Mouse (Mus musculus) stomach, embryonic 14.5 days (tissue): ENCODE data around the gene Npnt. TPM values are rescaled to one million over a fixed set of nuclear protein-coding genes. Genes with fewer than 3 reads are reported as not detected.

Experiments
- ATAC-seq: fragments of 200-750 bp; cut with Nextera tagmentation; 2 replicates; pipeline ENCODE4 v1.8.0; 2017; ENCODE audit warnings: low read depth, moderate TSS enrichment; ENCODE audit not compliant: insufficient number of reproducible peaks, insufficient read depth, low FRiP score
- H3K27ac ChIP-seq: fragments of 300-500 bp; sonication (generic); 2 replicates; pipeline ENCODE4 v1.5.1; 2014; ENCODE audit warnings: mild to moderate bottlenecking, low read length, moderate library complexity, mixed read lengths
- H3K27me3 ChIP-seq: fragments of 300-500 bp; sonication (generic); 2 replicates; pipeline ENCODE4 v1.6.1; 2014; ENCODE audit warnings: low read length, control low read depth, mixed read lengths; ENCODE audit not compliant: control insufficient read depth, insufficient read depth
- H3K36me3 ChIP-seq: fragments of 300-500 bp; sonication (generic); 2 replicates; pipeline ENCODE4 v1.6.1; 2014; ENCODE audit warnings: mild to moderate bottlenecking, control low read depth, low read length, moderate library complexity, mixed read lengths; ENCODE audit not compliant: control insufficient read depth, insufficient read depth
- H3K4me1 ChIP-seq: fragments of 300-500 bp; sonication (generic); 2 replicates; pipeline ENCODE4 v1.6.1; 2014; ENCODE audit warnings: low read length, control low read depth, mixed read lengths; ENCODE audit not compliant: control insufficient read depth, insufficient read depth
- H3K4me2 ChIP-seq: fragments of 300-500 bp; sonication (generic); replicated peaks from 2 replicates; pipeline ENCODE4 v1.6.1; 2014; ENCODE audit warnings: low read depth, low read length, control low read depth
- H3K4me3 ChIP-seq: fragments of 300-500 bp; sonication (generic); 2 replicates; pipeline ENCODE4 v1.5.1; 2014; ENCODE audit warnings: low read depth, low read length, control low read depth
- H3K9ac ChIP-seq: fragments of 300-500 bp; sonication (generic); replicated peaks from 2 replicates; pipeline ENCODE4 v1.6.1; 2014; ENCODE audit warnings: low read depth, mild to moderate bottlenecking, control low read depth, low read length, moderate library complexity, mixed read lengths
- H3K9me3 ChIP-seq: fragments of 300-500 bp; sonication (generic); 2 replicates; pipeline ENCODE4 v1.6.1; 2016; ENCODE audit warnings: low read depth, low read length, control low read depth; ENCODE audit not compliant: control insufficient read depth
- WGBS: fragments of 180-500 bp; shearing (Covaris S2); extraction: QIAGEN DNeasy Blood & Tissue Kit; methylation state at CpG from one replicate; pipeline ENCODE4 v1.1.7; 2014; 5-methylcytosine and 5-hydroxymethylcytosine counted together
- polyA plus RNA-seq: library from polyadenylated mRNA; unstranded; fragments of >200 nt; fragmentation: Nextera tagmentation; extraction: Ambion mirVana; gene quantifications from 2 replicates; pipeline ENCODE4 v1.2.1, GENCODE M21; 2014

The Npnt gene
- polyA plus RNA-seq, 1 experiment from 2014 or later: 51.8 TPM

- no peak overlapping the region for H3K4me3 ChIP-seq
- ATAC-seq: 0 out of 2 replicates have a peak, but pooled peaks have one; percentile 62
- H3K27ac ChIP-seq: no peak overlapping the region
- no peak overlapping the region for H3K4me2 ChIP-seq
- H3K9ac ChIP-seq: no peak overlapping the region
- H3K27me3 ChIP-seq: no peaks in the 10 kb centered on the region
- no peaks in the 10 kb centered on the region for H3K36me3 ChIP-seq
- WGBS: 51% methylated on average over 9 of the region's 9 CpGs
- no peaks in the 10 kb centered on the region; the same call in 1 of the 2 replicates for H3K4me1 ChIP-seq
- H3K9me3 ChIP-seq: no peaks in the 10 kb centered on the region
Measured at GRCm38 (mm10) chr3:132855458-132856212, 94.5 kb downstream of the Npnt start.

GRCm38 (mm10) chr3:132854271-132854670 lies 95.8 kb downstream of the Npnt start:
- Histone ChIP-seq H3K27ac (no peak overlapping the region), H3K4me3 (no peak overlapping the region), H3K4me1 (no peaks in the 10 kb centered on the region; the same call in 1 of the 2 replicates), H3K9ac (no peak overlapping the region), H3K27me3 (no peaks in the 10 kb centered on the region), H3K9me3 (no peaks in the 10 kb centered on the region), H3K4me2 (no peak overlapping the region), H3K36me3 (no peaks in the 10 kb centered on the region)
- WGBS: 81% methylated on average over 9 of the region's 9 CpGs
- no peak for ATAC-seq

GRCm38 (mm10) chr3:132851841-132852728 lies 98.0 kb downstream of the Npnt start:
- Histone ChIP-seq H3K4me1 (no peaks in the 10 kb centered on the region; the same call in 1 of the 2 replicates), H3K27ac (no peak overlapping the region), H3K4me2 (no peak overlapping the region), H3K9me3 (no peaks in the 10 kb centered on the region), H3K36me3 (no peaks in the 10 kb centered on the region), H3K27me3 (no peaks in the 10 kb centered on the region), H3K4me3 (no peak overlapping the region), H3K9ac (no peak overlapping the region)
- ATAC-seq: no peak
- WGBS: 62% methylated on average over 28 of the region's 28 CpGs

GRCm38 (mm10) chr3:132851417-132851816 lies 98.7 kb downstream of the Npnt start:
- H3K9me3 ChIP-seq: no peaks in the 10 kb centered on the region
- no peaks in the 10 kb centered on the region for H3K27me3 ChIP-seq
- no peak for ATAC-seq
- H3K4me1 ChIP-seq: no peaks in the 10 kb centered on the region; the same call in 1 of the 2 replicates
- WGBS: 63% methylated on average over 1 of the region's 1 CpGs
- H3K36me3 ChIP-seq: no peaks in the 10 kb centered on the region
- H3K9ac ChIP-seq: no peak overlapping the region
- H3K4me3 ChIP-seq: no peak overlapping the region
- no peak overlapping the region for H3K4me2 ChIP-seq
- no peak overlapping the region for H3K27ac ChIP-seq

- Histone ChIP-seq H3K4me1 (no peaks in the 10 kb centered on the region; the same call in 1 of the 2 replicates), H3K27me3 (no peaks in the 10 kb centered on the region), H3K27ac (no peak overlapping the region), H3K9me3 (no peaks in the 10 kb centered on the region), H3K36me3 (no peaks in the 10 kb centered on the region), H3K4me3 (no peak overlapping the region), H3K4me2 (no peak overlapping the region), H3K9ac (no peak overlapping the region)
- 79% methylated on average over 2 of the region's 2 CpGs for WGBS
- no peak for ATAC-seq
Measured at GRCm38 (mm10) chr3:132850431-132850830, 99.7 kb downstream of the Npnt start.

- Histone ChIP-seq H3K4me1 (no peaks in the 10 kb centered on the region; the same call in 1 of the 2 replicates), H3K4me2 (no peak overlapping the region), H3K9ac (no peak overlapping the region), H3K4me3 (no peak overlapping the region), H3K36me3 (no peaks in the 10 kb centered on the region), H3K27ac (no peak overlapping the region), H3K9me3 (no peaks in the 10 kb centered on the region), H3K27me3 (no peaks in the 10 kb centered on the region)
- 81% methylated on average over 7 of the region's 7 CpGs for WGBS
- no peak for ATAC-seq
Measured at GRCm38 (mm10) chr3:132849669-132850068, 100.4 kb downstream of the Npnt start.

- H3K9me3 ChIP-seq: no peaks in the 10 kb centered on the region
- H3K4me2 ChIP-seq: no peak overlapping the region
- no peak for ATAC-seq
- peaks cover 10% of the 10 kb centered on the region; the same call in 1 of the 2 replicates for H3K36me3 ChIP-seq
- H3K9ac ChIP-seq: no peak overlapping the region
- WGBS: 94% methylated on average over 6 of the region's 6 CpGs
- H3K27ac ChIP-seq: no peak overlapping the region
- no peaks in the 10 kb centered on the region for H3K27me3 ChIP-seq
- no peaks in the 10 kb centered on the region for H3K4me1 ChIP-seq
- no peak overlapping the region for H3K4me3 ChIP-seq
Measured at GRCm38 (mm10) chr3:132842676-132843075, 107.4 kb downstream of the Npnt start.

- 95% methylated on average over 8 of the region's 8 CpGs for WGBS
- no peak overlapping the region for H3K9ac ChIP-seq
Measured at GRCm38 (mm10) chr3:132839516-132839915, 110.6 kb downstream of the Npnt start.

More at GRCm38 (mm10) chr3:132839516-132839915, 110.6 kb downstream of the Npnt start:
- no peaks in the 10 kb centered on the region for H3K4me1 ChIP-seq
- no peaks in the 10 kb centered on the region for H3K27me3 ChIP-seq
- no peak overlapping the region for H3K4me2 ChIP-seq
- no peak overlapping the region for H3K27ac ChIP-seq
- peaks cover 10% of the 10 kb centered on the region; the same call in 1 of the 2 replicates for H3K36me3 ChIP-seq
- no peaks in the 10 kb centered on the region for H3K9me3 ChIP-seq
- no peak overlapping the region for H3K4me3 ChIP-seq
- no peak for ATAC-seq
